Mouse (Mus musculus) intestine, embryonic 14.5 days (tissue): ENCODE measurements around the gene Eid2b. TPM values are rescaled to one million over a fixed set of nuclear protein-coding genes. Genes with fewer than 3 reads are reported as not detected.
A peak's percentile ranks its signal among the peaks of the same experiment; 100 is the strongest.
"Not testable (repeated sequence)": the region's sequence is repeated elsewhere in the genome, so short reads cannot be mapped to it uniquely, and the experiment has no call there.

Source experiments
- ATAC-seq: fragments of 200-750 bp; cut with Nextera tagmentation; replicated peaks from 2 replicates; pipeline ENCODE4 v1.8.0; 2017; ENCODE audit warnings: low read depth, moderate number of reproducible peaks, moderate TSS enrichment, moderate library complexity; ENCODE audit not compliant: low FRiP score, low TSS enrichment
- DNase-seq: peaks from one replicate; pipeline ENCODE4 v3.0.0-alpha.2; 2018; ENCODE audit warnings: low spot score
- H3K27ac ChIP-seq: fragments of 300-500 bp; sonication (generic); 2 replicates; pipeline ENCODE4 v1.5.1; 2014; ENCODE audit warnings: low read depth, mild to moderate bottlenecking, control low read depth
- H3K27me3 ChIP-seq: fragments of 300-500 bp; sonication (generic); replicated peaks from 2 replicates; pipeline ENCODE4 v1.6.1; 2014; ENCODE audit warnings: low read length, control low read depth; ENCODE audit not compliant: control insufficient read depth, insufficient read depth
- H3K36me3 ChIP-seq: fragments of 300-500 bp; sonication (generic); 2 replicates; pipeline ENCODE4 v1.6.1; 2014; ENCODE audit warnings: low read length, control low read depth; ENCODE audit not compliant: control insufficient read depth, insufficient read depth
- H3K4me1 ChIP-seq: fragments of 300-500 bp; sonication (generic); replicated peaks from 2 replicates; pipeline ENCODE4 v1.6.1; 2014; ENCODE audit warnings: low read length, control low read depth, mixed read lengths; ENCODE audit not compliant: control insufficient read depth, insufficient read depth
- H3K4me2 ChIP-seq: fragments of 300-500 bp; sonication (generic); 2 replicates; pipeline ENCODE4 v1.6.1; 2014; ENCODE audit warnings: low read length
- H3K4me3 ChIP-seq: fragments of 300-500 bp; sonication (generic); 2 replicates; pipeline ENCODE4 v1.5.1; 2014; ENCODE audit warnings: low read depth, low read length, control low read depth, mixed read lengths
- H3K9ac ChIP-seq: fragments of 300-500 bp; sonication (generic); 2 replicates; pipeline ENCODE4 v1.6.1; 2014; ENCODE audit warnings: mild to moderate bottlenecking, low read length
- H3K9me3 ChIP-seq: fragments of 300-500 bp; sonication (generic); 2 replicates; pipeline ENCODE4 v1.6.1; 2016; ENCODE audit warnings: low read length, control low read depth; ENCODE audit not compliant: control insufficient read depth
- WGBS: fragments of 180-500 bp; shearing (Covaris S2); extraction: QIAGEN DNeasy Blood & Tissue Kit; methylation state at CpG from one replicate; pipeline ENCODE4 v1.1.7; 2014; 5-methylcytosine and 5-hydroxymethylcytosine counted together
- polyA plus RNA-seq: library from polyadenylated mRNA; unstranded; fragments of >200 nt; fragmentation: Nextera tagmentation; extraction: Ambion mirVana; gene quantifications from 2 replicates; pipeline ENCODE4 v1.2.1, GENCODE M21; 2014

Gene Eid2b
- polyA plus RNA-seq = 9.4 and 9.5 TPM in 2 replicates

DNA sequence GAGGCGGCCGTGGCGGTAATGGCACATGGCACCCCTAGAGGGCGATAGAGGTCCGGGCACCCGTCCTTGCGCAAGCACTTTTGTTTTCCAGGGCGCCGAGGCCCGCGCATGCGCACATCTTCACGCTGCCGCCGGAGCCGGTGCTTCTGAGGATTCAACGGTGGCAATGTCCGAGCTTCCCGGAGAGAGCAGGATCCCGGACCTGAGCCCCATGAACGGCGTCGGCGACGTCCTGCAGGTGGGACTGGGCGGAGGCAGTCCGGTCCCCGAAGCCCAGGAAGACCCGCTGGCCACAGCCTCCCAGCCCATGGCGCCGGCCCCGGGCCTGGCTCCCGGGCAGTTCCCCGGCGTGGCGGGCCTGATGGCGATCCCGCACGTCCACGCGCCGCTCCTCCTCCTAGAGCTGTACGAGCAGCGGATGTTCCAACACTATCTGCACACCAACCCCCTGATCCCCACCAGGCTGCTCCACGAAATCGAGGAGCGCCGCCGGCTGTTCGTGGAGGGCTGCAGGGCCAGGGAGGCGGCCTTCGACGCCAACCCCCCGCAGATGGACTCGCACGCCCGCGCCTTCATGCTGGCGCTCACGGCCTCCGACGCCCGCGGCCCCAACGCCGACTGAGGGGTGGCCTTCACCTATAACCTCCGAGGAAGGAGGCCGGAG lies at the start of gene Eid2b:
Gene Eid2b, plus strand, starts transcription at position 125 of the 664 bp plus-strand sequence.
- DNase-seq (peak; percentile 99), ATAC-seq (peak; percentile 83)
- 3% methylated on average over 68 of the region's 68 CpGs for WGBS
- Histone ChIP-seq H3K27ac (peak within 1 kb of the TSS; percentile 64), H3K4me3 (peak within 1 kb of the TSS; percentile 43), H3K4me2 (peak within 1 kb of the TSS; percentile 80), H3K36me3 (no peaks in the 10 kb centered on the region; the same call in 1 of the 2 replicates), H3K27me3 (no peaks in the 10 kb centered on the region), H3K9me3 (no peaks in the 10 kb centered on the region), H3K4me1 (peaks cover 5% of the 10 kb centered on the region), H3K9ac (peak within 1 kb of the TSS; percentile 66)

DNA sequence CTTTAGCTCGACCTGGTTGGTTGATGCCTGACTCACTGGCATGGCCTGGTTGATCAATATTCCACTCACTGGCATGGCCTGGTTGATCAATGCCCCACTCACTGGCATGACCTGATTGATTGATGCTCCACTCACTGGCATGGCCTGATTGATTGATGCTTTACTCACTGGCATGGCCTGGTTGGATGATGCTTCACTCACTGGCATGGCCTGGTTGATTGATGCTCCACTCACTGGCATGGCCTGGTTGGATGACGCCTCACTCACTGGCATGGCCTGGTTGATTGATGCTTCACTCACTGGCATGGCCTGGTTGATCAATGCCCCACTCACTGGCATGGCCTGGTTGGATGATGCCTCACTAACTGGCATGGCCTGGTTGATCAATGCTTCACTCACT lies 33.6 kb upstream of the Eid2b start:
- H3K9me3 ChIP-seq, ATAC-seq, H3K9ac ChIP-seq, H3K27ac ChIP-seq, H3K36me3 ChIP-seq, H3K4me2 ChIP-seq, H3K4me1 ChIP-seq, DNase-seq, H3K27me3 ChIP-seq, H3K4me3 ChIP-seq: not testable (repeated sequence)
- 78% methylated on average over 2 of the region's 2 CpGs for WGBS

DNA sequence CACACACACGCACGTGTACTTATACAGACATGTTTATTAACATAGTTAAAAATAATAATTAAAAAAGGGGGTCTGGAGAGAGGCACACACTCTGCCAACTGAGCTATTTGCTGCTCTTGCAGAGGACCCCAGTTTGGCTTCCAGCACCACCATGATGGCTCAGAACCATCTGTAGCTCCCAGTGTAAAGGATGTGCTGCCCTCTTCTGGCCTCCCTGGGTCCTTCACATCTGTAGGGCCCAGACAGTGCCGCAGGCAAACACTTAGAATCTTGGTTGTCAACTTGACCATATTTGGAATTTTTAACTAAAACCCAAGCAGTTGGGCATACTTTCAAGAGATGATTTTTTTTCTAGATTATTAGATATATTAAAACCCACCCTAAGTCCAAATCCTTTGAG lies 28.6 kb upstream of the Eid2b start:
- no peak for DNase-seq
- no peak for ATAC-seq
- Histone ChIP-seq H3K4me1 (no peaks in the 10 kb centered on the region), H3K27ac (no peak overlapping the region), H3K4me3 (no peak overlapping the region), H3K9me3 (no peaks in the 10 kb centered on the region), H3K9ac (no peak overlapping the region), H3K36me3 (no peaks in the 10 kb centered on the region), H3K27me3 (no peaks in the 10 kb centered on the region), H3K4me2 (no peak overlapping the region)
- WGBS = 84% methylated on average over 3 of the region's 3 CpGs

DNA sequence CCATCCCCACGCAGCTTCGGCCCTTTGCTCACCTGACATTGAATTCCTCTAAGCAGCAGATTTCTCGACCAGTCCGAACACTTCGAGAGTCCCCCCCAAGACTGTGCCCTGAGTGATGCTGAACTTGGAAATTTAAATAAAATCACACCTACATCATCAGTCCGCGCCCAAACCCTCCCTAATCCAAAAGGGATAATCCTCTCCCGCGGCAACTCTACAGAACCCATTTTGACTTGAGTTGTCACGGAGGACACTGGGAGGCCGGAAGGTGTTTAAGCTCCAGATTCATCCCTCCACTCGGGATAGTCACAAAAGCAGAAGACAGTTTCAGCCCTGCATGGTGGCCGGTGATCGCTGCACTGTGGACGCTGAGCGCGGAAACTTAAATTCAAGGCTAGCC lies 25.6 kb upstream of the Eid2b start:
- no peak overlapping the region for H3K4me3 ChIP-seq
- H3K4me2 ChIP-seq = no peak overlapping the region
- H3K9me3 ChIP-seq = peaks cover 6% of the 10 kb centered on the region; the same call in 1 of the 2 replicates
- no peaks in the 10 kb centered on the region for H3K36me3 ChIP-seq
- no peak overlapping the region for H3K9ac ChIP-seq
- no peak for DNase-seq
- 84% methylated on average over 17 of the region's 17 CpGs for WGBS
- H3K27me3 ChIP-seq = no peaks in the 10 kb centered on the region
- H3K27ac ChIP-seq = no peak overlapping the region
- H3K4me1 ChIP-seq = no peaks in the 10 kb centered on the region
- ATAC-seq = no peak

DNA sequence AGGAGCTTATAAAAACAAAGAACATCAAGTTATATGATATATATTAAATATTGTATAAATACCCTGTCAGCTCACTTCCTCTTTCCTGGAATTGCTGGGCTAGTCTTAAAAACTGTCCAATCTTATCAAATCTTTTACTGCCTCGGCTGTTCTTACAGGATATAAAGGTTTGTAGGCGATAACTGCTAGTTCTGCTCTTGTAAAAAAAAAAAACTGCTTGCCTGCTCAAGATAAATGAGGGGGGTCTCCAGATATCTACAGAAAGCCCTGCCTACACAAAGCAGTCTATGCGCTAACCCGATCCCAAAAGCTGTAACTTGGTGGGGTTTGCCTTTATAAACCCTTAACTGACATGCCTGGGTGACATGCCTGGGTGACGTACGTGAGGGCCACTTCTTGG lies 22.9 kb upstream of the Eid2b start:
- DNase-seq = no peak
- Histone ChIP-seq H3K9ac (no peak overlapping the region), H3K27me3 (no peaks in the 10 kb centered on the region), H3K36me3 (no peaks in the 10 kb centered on the region), H3K9me3 (peaks cover 6% of the 10 kb centered on the region; the same call in 1 of the 2 replicates), H3K4me3 (no peak overlapping the region), H3K4me2 (no peak overlapping the region), H3K4me1 (no peaks in the 10 kb centered on the region), H3K27ac (no peak overlapping the region)
- WGBS = 84% methylated on average over 6 of the region's 6 CpGs
- ATAC-seq = no peak

DNA sequence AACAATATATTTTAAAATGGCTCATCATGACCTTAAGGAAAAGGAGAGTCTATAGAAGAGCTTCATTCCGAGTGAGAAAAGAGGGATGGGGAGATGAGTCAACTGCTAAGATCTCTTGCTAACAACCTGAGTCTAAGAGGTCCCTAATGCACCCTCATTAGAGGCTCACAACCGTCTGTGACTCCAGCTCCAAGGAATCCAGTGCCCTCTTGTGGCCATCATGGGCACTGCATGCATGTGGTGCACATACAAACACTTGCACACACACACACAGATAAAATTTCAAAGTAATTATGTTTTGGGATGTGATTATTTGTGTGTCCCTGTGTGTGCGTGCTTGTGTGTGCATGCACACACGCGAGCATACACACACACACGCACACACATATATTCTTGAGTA lies 22.1 kb upstream of the Eid2b start:
- WGBS = 79% methylated on average over 6 of the region's 6 CpGs
- no peak overlapping the region for H3K4me3 ChIP-seq
- ATAC-seq = no peak

DNA sequence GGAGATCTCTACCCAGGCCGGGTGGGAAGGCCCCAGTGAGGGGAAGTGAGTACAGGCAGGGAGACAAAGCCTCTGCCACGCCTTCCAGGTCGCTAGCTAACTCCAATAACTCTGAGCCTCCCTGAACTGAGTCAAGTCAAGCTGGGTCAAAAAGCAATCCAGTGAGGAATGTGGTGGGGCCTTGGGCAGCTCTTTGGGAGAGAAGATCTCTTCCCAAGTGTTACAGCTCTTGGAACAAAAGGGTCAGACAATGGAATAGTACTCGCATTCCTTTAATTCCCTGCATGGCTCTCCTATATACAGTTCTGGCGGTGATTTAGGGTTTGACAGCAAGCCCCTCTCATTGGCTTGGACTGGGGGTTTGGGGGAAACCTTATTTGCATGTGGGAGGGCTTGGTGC lies 14.7 kb upstream of the Eid2b start:
- Histone ChIP-seq H3K4me2 (no peak overlapping the region), H3K4me3 (no peak overlapping the region), H3K9me3 (no peaks in the 10 kb centered on the region), H3K27me3 (no peaks in the 10 kb centered on the region), H3K36me3 (no peaks in the 10 kb centered on the region), H3K4me1 (no peaks in the 10 kb centered on the region), H3K27ac (no peak overlapping the region), H3K9ac (no peak overlapping the region)
- DNase-seq (no peak), ATAC-seq (no peak)
- 40% methylated on average over 5 of the region's 5 CpGs for WGBS

More for the DNA sequence above, 22.1 kb upstream of the Eid2b start:
- no peak for DNase-seq
- no peaks in the 10 kb centered on the region for H3K27me3 ChIP-seq
- H3K9me3 ChIP-seq = peaks cover 6% of the 10 kb centered on the region; the same call in 1 of the 2 replicates
- no peak overlapping the region for H3K4me2 ChIP-seq
- no peak overlapping the region for H3K9ac ChIP-seq
- no peaks in the 10 kb centered on the region for H3K4me1 ChIP-seq
- H3K36me3 ChIP-seq = no peaks in the 10 kb centered on the region
- H3K27ac ChIP-seq = no peak overlapping the region

DNA sequence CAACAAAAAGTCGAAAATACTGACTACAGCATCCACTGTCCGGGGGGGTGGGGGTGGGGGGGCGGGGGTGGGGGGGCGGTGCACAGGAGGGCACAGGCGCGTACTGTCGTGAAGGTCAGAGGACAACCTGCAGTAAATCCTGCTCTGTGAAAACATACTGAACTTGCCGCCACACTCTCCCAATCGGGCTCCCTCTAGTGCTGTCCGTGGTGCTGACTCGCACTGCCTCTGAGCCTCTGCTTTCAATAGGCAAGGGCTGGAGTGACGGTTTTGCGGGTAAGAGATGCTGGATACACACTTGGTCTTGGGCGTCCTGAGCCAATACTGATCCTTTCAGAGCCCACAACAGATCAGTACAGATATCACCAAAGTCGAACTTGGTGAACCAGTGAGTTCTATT lies 13.8 kb upstream of the Eid2b start:
- 9% methylated on average over 15 of the region's 15 CpGs for WGBS

DNA sequence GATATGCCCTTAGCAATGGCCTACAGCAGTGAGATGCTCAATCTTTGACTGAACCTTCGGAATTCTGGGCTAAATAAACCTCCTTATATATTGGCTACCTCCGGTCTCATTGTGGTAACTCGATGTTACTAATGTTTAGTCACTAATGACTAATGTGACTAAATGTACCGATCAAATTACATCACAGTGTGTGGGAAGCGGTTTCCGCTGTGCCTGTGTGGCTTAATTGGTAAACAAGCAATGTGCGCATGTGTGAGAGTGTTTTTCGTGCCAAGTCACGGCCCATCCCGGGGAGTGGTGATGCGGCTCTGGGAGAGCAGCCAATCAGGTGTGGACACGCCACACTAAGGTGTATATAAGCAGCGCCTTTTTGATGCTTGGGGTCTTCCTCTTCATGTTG lies 12.1 kb upstream of the Eid2b start:
- 0 out of 2 replicates have a peak, but pooled peaks cover 5% of the 10 kb centered on the region for H3K36me3 ChIP-seq
- no peaks in the 10 kb centered on the region for H3K9me3 ChIP-seq
- H3K4me2 ChIP-seq = no peak overlapping the region
- no peak overlapping the region for H3K9ac ChIP-seq
- no peak overlapping the region for H3K27ac ChIP-seq
- ATAC-seq (no peak), DNase-seq (no peak)
- H3K27me3 ChIP-seq = no peaks in the 10 kb centered on the region
- peaks cover 10% of the 10 kb centered on the region for H3K4me1 ChIP-seq
- no peak overlapping the region for H3K4me3 ChIP-seq
- WGBS = 87% methylated on average over 13 of the region's 13 CpGs

More for the DNA sequence above, 13.8 kb upstream of the Eid2b start:
- H3K4me2 ChIP-seq = no peak overlapping the region
- ATAC-seq = no peak
- no peak overlapping the region for H3K9ac ChIP-seq
- no peaks in the 10 kb centered on the region for H3K9me3 ChIP-seq
- no peaks in the 10 kb centered on the region for H3K27me3 ChIP-seq
- H3K4me1 ChIP-seq = peaks cover 3% of the 10 kb centered on the region
- no peaks in the 10 kb centered on the region for H3K36me3 ChIP-seq
- no peak overlapping the region for H3K4me3 ChIP-seq
- DNase-seq = peak; percentile 91
- no peak overlapping the region for H3K27ac ChIP-seq
